Mouse (Mus musculus) heart, adult 11 months (tissue): Measurements from ENCODE around the gene Morc3.
A peak's percentile ranks its signal among the peaks of the same experiment; 100 is the strongest.

ENCODE experiments used
- DNase-seq: peaks from one replicate; pipeline ENCODE4 v3.0.0; 2022

Morc3 gene

GRCm38 (mm10) chr16:93884722-93885113 is 52.8 kb downstream of the Morc3 start:
- DNase-seq: peak; percentile 83

- DNase-seq: no peak
Measured at GRCm38 (mm10) chr16:93888481-93888880, 56.6 kb downstream of the Morc3 start.

DNA sequence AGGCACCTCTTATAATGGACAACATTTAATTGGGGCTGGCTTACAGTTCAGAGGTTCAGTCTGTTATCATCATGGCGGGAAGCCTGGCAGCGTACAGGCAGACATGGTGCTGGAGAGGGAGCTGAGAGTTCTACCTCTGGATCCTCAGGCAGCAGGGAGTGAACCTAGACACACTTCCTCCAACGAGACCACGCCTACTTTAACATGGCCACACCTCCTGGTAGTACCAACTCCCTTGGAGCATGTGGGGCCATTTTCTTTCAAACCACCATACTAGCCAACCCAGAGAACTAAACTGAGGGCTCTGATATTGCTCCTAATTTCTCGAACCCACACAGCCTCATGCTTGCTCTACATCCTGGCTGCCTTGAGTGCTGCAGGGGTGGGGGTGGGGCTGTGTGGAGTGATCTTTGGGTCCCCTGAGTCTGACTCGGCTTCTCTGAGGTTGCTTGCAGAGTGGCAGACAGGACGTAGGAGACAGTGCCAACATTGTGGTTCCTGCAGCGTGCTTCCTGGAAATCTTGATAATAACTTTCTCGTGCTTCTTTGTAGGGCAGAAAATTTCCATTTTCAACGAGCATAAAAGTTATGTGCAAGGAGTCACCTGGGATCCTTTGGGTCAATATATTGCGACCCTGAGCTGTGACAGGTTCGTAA is 59.2 kb downstream of the Morc3 start:
- DNase-seq: no peak

GRCm38 (mm10) chr16:93893285-93893684 is 61.4 kb downstream of the Morc3 start:
- DNase-seq: no peak

GRCm38 (mm10) chr16:93903027-93903426 is 71.1 kb downstream of the Morc3 start:
- DNase-seq: no peak

DNA sequence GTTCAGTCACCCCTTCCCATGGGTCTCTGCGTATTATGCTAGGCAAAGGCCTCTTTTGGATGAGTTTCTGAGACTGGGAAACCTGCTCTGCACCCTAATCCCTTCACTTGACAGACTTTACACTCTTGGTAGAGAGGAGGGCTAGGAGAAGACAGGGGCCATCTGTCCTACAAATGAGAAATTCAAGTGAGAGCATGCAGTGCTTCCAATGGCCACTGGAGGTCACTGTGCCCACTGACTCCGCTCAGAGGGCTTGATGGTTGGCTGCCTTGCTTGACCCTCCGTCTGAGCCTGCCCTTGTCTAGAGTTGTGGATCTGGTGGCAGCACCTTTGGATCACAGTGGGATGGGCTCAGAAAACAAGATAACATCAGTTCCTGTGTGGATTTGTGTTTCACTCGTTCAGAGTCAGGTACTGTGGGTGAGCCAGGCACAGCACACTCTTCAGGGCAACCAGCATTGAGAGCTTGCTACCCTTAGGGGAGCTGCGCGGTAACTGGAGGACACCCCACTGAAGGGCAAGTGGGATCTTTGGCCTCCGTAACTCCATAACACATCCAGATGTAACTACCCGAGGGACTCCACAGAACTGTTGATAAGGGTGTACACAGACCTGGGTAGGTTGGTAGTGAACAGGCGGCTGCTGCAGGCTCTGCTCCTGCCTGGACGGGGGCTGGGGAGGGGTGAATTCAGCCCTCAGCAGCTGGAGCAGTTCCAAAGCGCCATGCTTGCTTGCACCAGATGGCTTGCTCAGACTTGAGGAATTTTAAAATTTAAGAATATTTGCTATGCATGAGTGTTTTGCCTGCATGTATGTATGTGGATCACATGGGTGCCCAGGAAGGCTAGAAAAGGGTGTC is 74.5 kb downstream of the Morc3 start:
- DNase-seq: no peak

- DNase-seq: no peak
Measured at GRCm38 (mm10) chr16:93907761-93908160, 75.8 kb downstream of the Morc3 start.

DNA sequence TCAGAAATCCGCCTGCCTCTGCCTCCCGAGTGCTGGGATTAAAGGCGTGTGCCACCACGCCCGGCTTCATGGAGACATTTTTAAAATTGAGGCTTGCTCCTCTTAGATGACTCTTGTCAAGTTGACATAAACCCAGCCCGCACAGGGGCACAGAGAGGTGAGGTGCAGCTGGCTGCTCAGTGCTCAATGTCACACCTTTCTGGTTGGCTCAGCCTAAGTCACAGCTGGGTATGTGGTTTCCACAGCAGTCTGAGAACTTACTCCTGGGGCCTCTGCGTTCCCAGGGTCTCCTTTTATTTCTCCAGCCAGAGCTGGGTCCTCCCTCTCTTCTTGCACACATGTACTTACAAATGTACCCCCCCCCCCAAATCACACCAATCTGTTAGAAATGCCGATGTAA is 76.3 kb downstream of the Morc3 start:
- DNase-seq: no peak

DNA sequence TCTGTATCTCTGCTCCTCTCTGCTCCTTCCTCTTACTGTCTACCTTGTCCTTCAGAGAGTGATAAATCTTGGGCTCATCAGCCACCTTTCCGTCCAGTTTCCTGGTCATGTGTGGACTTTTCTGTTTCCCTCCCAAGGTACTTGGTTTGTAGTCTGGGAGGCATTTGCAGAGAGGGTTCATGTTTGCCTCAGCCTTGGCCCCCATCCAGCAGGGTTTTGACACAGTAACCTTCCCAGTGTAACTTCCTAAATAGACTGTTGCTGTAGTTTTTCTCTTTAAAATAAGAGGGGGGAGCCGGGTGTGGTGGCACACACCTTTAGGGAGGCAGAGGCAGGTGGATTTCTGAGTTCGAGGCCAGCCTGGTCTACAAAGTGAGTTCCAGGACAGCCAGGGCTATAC is 78.0 kb downstream of the Morc3 start:
- no peak for DNase-seq

- DNase-seq: no peak
Measured at GRCm38 (mm10) chr16:93910735-93911665, 79.1 kb downstream of the Morc3 start.

DNA sequence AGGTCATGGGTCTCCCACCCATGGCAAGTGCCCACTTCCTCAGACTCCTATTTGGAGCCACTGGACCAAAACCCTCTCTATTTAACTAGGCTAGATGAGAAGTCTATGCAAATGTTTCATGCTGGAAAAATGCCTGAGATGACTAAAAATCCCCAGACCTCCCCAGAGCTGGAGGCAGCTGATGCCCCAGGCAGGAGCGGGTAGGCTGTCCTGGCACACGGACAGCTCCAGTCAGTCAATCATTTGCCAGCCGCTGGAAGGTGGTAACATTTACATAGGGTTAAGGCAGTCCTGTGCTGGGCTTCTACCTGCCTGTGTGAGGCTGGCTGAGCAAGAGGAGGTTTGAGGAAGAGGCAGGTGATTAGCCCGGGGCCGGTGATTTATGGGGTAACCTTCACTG is 80.2 kb downstream of the Morc3 start:
- no peak for DNase-seq

DNA sequence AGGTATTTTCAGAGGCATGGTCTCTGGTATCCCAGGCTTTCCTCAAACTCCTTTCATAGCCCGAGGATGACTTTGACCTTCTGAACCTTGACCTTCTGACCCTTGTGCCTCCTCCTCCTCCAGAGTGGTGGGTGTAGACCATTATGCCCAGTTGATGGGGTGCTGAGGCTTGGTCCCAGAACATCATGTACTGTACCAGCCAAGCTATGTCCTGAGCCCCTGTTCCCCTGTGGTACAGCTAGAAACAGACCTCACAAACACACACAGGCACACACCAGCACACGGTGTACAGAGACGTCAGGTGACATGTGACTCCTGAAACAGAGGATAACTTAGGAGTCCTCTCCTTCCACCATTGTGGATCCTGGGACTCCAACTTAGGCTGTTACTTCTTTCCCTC is 80.9 kb downstream of the Morc3 start:
- no peak for DNase-seq

- peak; percentile 91 for DNase-seq
Measured at GRCm38 (mm10) chr16:93913881-93914576, 82.1 kb downstream of the Morc3 start.

- DNase-seq: no peak
Measured at GRCm38 (mm10) chr16:93915338-93915849, 83.5 kb downstream of the Morc3 start.

- peak; percentile 95 for DNase-seq
Measured at GRCm38 (mm10) chr16:93917712-93918678, 86.1 kb downstream of the Morc3 start.

- no peak for DNase-seq
Measured at GRCm38 (mm10) chr16:93918679-93919060, 86.7 kb downstream of the Morc3 start.

DNA sequence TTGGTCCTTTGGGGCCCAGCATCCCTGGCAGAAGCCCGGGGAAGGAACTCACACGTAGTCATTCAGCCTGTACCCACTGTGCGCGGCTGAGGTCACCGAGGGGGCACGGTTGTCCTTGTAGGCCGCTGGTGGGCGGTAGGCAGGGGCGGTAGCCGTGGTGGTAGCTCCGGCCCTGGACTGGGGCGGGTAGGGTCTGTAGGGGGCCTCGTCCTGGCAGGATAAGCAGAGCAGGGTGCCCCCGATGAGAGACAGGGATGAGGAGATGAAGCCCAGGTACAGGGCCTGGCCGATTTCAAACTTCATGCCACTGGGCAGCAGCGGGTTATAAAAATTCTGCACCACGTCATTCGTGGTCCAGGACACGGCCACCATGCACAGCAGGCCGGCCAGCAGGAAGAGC is 87.3 kb downstream of the Morc3 start:
- DNase-seq: peak; percentile 91

- no peak for DNase-seq
Measured at GRCm38 (mm10) chr16:93920673-93921072, 88.8 kb downstream of the Morc3 start.

GRCm38 (mm10) chr16:93922835-93923389 is 91.0 kb downstream of the Morc3 start:
- DNase-seq: no peak

- no peak for DNase-seq
Measured at GRCm38 (mm10) chr16:93923788-93924187, 91.9 kb downstream of the Morc3 start.
